Mouse (Mus musculus) forebrain, embryonic 15.5 days (tissue): ENCODE data around the gene Phtf2. TPM values are rescaled to one million over a fixed set of nuclear protein-coding genes. Genes with fewer than 3 reads are reported as not detected.

Experiments used
- ATAC-seq: fragments of 200-750 bp; cut with Nextera tagmentation; replicated peaks from 2 replicates; pipeline ENCODE4 v1.8.0; 2017; ENCODE audit warnings: mild to moderate bottlenecking, moderate TSS enrichment, moderate library complexity
- H3K27ac ChIP-seq: fragments of 300-500 bp; sonication (generic); replicated peaks from 2 replicates; pipeline ENCODE4 v1.5.1; 2015; ENCODE audit warnings: mild to moderate bottlenecking, inconsistent platforms
- H3K27me3 ChIP-seq: fragments of 300-500 bp; sonication (generic); 2 replicates; pipeline ENCODE4 v1.6.1; 2015; ENCODE audit warnings: inconsistent platforms
- H3K36me3 ChIP-seq: fragments of 300-500 bp; sonication (generic); 2 replicates; pipeline ENCODE4 v1.6.1; 2015; ENCODE audit warnings: mild to moderate bottlenecking, inconsistent platforms
- H3K4me1 ChIP-seq: fragments of 300-500 bp; sonication (generic); 2 replicates; pipeline ENCODE4 v1.6.1; 2015; ENCODE audit warnings: inconsistent platforms
- H3K4me2 ChIP-seq: fragments of 300-500 bp; sonication (generic); replicated peaks from 2 replicates; pipeline ENCODE4 v1.6.1; 2015; ENCODE audit warnings: mild to moderate bottlenecking, inconsistent platforms
- H3K4me3 ChIP-seq: fragments of 300-500 bp; sonication (generic); 2 replicates; pipeline ENCODE4 v1.5.1; 2015; ENCODE audit warnings: mild to moderate bottlenecking, inconsistent platforms
- H3K9ac ChIP-seq: fragments of 300-500 bp; sonication (generic); replicated peaks from 2 replicates; pipeline ENCODE4 v1.6.1; 2015; ENCODE audit warnings: mild to moderate bottlenecking, inconsistent platforms
- H3K9me3 ChIP-seq: fragments of 300-500 bp; sonication (generic); 2 replicates; pipeline ENCODE4 v1.6.1; 2016; ENCODE audit warnings: inconsistent platforms
- WGBS: fragments of 180-500 bp; shearing (Covaris S2); methylation state at CpG from one replicate; pipeline ENCODE4 v1.1.7; 2015; ENCODE audit warnings: mixed read lengths; 5-methylcytosine and 5-hydroxymethylcytosine counted together
- polyA plus RNA-seq: library from polyadenylated mRNA; unstranded; fragments of >200 nt; fragmentation: Nextera tagmentation; extraction: Ambion mirVana; gene quantifications from 2 replicates; pipeline ENCODE4 v1.2.1, GENCODE M21; 2015

The Phtf2 gene
- polyA plus RNA-seq, 1 experiment from 2014 or later = 24.4 TPM

DNA sequence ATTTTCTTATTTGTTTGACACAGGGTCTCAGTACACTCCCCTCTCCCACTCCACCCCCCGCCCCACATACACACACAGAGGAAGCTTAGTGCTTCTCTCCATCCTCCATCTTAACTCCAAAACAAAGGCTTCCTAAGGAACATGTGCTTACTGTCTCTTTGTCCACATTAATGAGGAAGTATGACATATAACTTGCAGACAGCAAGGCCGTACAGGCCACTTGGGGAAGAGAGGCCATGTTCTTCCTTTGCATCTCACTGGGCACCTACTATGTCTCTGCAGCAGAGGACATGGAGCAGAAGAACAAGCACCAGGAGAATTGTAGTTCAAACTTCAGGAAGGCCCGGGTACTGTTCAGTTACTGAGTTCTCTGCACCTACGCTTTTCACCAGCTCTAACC is 21.4 kb downstream of the Phtf2 start:
- Histone ChIP-seq H3K4me1 (peaks cover 6% of the 10 kb centered on the region; the same call in 1 of the 2 replicates), H3K36me3 (no peaks in the 10 kb centered on the region), H3K9ac (no peak overlapping the region), H3K4me2 (no peak overlapping the region), H3K27me3 (no peaks in the 10 kb centered on the region), H3K9me3 (no peaks in the 10 kb centered on the region), H3K4me3 (no peak overlapping the region), H3K27ac (no peak overlapping the region)
- WGBS = 93% methylated on average over 4 of the region's 4 CpGs
- ATAC-seq = no peak

DNA sequence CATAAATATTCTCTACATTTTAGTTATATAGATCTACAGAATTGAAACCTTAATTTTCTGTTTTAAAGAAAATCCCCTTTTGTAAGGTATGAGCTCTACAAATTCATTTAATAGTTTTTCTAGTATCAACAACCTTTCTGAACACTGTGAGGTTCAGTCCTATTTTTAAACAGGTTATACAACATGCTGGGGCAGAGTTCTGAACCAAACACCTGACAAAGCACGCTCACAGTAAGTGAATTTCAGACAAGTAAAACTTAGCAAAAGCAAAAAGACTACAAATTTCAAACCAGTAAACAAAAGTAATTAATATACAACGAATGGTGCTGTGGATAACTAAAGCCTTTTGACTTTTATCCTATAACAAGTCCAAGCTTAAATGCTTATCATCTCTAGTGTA is 23.5 kb downstream of the Phtf2 start:
- H3K9ac ChIP-seq = no peak overlapping the region
- H3K27ac ChIP-seq = no peak overlapping the region
- no peaks in the 10 kb centered on the region for H3K36me3 ChIP-seq
- no peaks in the 10 kb centered on the region for H3K27me3 ChIP-seq
- H3K4me3 ChIP-seq = no peak overlapping the region
- 93% methylated on average over 2 of the region's 2 CpGs for WGBS
- H3K4me1 ChIP-seq = no peaks in the 10 kb centered on the region
- no peak for ATAC-seq
- H3K9me3 ChIP-seq = no peaks in the 10 kb centered on the region
- no peak overlapping the region for H3K4me2 ChIP-seq

DNA sequence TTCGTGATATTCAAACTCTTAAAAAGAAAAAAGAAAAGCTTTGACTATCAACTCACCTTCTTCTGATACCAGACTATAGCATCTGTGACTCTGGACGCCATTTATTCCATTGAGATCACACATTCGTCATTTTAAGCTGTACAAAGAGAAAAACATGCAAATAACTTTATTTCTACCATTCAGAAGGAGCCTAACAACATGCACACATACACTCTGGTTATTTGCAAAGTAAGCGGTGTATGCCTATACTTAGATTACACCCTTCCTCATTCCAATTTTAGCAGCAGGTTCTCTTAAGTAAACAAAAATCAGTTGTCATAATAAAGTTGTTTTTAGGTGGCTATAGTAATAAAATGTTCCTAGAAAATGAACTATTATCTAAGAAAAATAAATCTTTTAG is 26.9 kb downstream of the Phtf2 start:
- Histone ChIP-seq H3K4me3 (no peak overlapping the region), H3K9me3 (no peaks in the 10 kb centered on the region), H3K9ac (no peak overlapping the region), H3K27ac (no peak overlapping the region), H3K36me3 (no peaks in the 10 kb centered on the region), H3K27me3 (no peaks in the 10 kb centered on the region), H3K4me2 (no peak overlapping the region), H3K4me1 (no peaks in the 10 kb centered on the region)
- WGBS = 90% methylated on average over 4 of the region's 4 CpGs
- ATAC-seq = no peak

DNA sequence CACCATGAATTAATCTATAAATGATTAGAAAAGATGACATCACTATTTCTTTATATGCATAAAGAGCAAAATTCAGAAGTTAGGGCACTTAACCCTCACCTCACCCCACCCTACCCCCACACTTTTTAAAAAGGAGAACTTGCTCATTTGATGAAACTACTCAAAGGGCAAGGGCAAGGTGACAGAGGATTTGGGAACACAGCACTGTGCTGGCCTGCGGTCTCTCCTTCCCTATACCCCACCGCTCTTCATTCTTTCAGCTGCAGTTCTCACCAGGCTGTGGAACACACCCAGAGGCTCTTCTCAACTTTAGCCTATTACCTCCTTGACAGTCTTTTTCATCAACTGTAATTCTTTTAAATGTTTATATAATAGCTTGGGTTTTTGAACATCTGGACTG is 34.9 kb downstream of the Phtf2 start:
- WGBS = 93% methylated on average over 2 of the region's 2 CpGs
- Histone ChIP-seq H3K4me2 (no peak overlapping the region), H3K36me3 (no peaks in the 10 kb centered on the region), H3K9me3 (no peaks in the 10 kb centered on the region), H3K4me3 (no peak overlapping the region), H3K27ac (no peak overlapping the region), H3K27me3 (no peaks in the 10 kb centered on the region), H3K9ac (no peak overlapping the region), H3K4me1 (peaks cover 9% of the 10 kb centered on the region; the same call in 1 of the 2 replicates)
- ATAC-seq = no peak

DNA sequence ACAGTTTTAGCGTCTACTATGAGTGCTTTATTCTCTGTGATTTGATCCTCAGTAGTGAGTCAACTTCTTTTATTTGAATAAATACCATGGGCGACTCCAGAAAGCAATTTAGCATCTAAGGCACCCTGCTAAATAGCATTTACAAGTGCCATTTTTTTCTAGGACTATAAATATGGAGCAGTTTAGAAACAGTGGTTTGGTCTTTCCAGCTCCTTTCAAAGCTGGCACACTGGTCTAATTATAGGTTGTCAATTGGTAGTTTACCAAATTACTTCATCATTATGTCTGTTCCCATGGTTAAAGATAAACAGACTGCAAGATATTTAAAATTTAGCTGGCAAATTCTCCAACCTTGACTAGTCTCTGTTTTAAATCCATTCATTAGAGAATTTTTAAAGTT is 38.1 kb downstream of the Phtf2 start:
- Histone ChIP-seq H3K27me3 (no peaks in the 10 kb centered on the region), H3K9me3 (no peaks in the 10 kb centered on the region), H3K9ac (no peak overlapping the region), H3K36me3 (no peaks in the 10 kb centered on the region), H3K4me2 (no peak overlapping the region), H3K27ac (no peak overlapping the region), H3K4me3 (no peak overlapping the region), H3K4me1 (peaks cover 9% of the 10 kb centered on the region; the same call in 1 of the 2 replicates)
- peak; percentile 86 for ATAC-seq
- WGBS = 22% methylated on average over 2 of the region's 2 CpGs

DNA sequence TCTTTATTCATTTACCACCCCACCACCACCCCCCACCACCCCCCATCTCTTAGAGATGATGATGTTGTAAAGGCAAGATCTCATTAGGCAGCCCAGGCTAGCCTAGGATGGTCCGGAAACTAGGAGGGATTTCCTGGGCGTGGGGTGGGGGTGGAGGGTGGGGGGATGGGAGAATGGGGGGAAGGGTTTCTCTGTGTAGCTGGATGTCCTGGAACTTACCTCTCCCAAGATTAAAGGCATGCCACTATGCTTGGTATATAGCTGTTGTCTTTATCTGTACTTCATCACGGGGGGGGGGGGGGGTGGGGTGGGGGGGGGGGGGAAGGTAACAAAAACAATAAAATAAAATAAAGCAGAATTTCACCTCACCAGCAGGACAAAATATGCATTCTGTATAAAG is 38.5 kb downstream of the Phtf2 start:
- 59% methylated on average over 2 of the region's 3 CpGs for WGBS

DNA sequence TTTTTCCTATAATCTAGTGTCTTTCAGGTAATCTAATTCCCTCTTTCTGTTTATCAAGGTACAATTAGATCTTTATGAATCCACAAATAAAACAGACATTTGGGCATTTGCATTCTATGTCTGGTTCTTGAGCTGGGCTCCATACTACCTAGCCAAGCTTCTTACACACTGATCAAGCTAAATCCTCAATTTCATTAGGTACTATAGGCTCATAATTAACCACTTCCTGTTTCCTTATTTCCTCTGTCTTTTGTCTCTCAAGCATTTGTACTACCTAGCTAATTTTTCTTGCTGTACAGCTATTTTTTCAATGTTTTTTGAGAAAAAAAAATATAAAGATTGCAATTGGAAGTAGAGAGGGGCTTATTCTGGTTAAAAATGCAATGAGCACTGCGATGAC is 44.8 kb downstream of the Phtf2 start:
- whole genome bisulfite sequencing = 98% methylated on average over 1 of the region's 1 CpGs
- Histone ChIP-seq H3K9me3 (no peaks in the 10 kb centered on the region), H3K36me3 (no peaks in the 10 kb centered on the region), H3K4me1 (no peaks in the 10 kb centered on the region), H3K27ac (no peak overlapping the region), H3K4me3 (no peak overlapping the region), H3K9ac (no peak overlapping the region), H3K27me3 (no peaks in the 10 kb centered on the region), H3K4me2 (no peak overlapping the region)
- ATAC-seq = no peak

More for the DNA sequence above, 38.5 kb downstream of the Phtf2 start:
- Histone ChIP-seq H3K27me3 (no peaks in the 10 kb centered on the region), H3K9ac (no peak overlapping the region), H3K4me2 (no peak overlapping the region), H3K27ac (0 out of 2 replicates have a peak overlapping the region, but pooled peaks have one; percentile 54), H3K4me1 (peaks cover 9% of the 10 kb centered on the region; the same call in 1 of the 2 replicates), H3K36me3 (no peaks in the 10 kb centered on the region), H3K9me3 (no peaks in the 10 kb centered on the region), H3K4me3 (no peak overlapping the region)
- ATAC-seq = peak; percentile 41

DNA sequence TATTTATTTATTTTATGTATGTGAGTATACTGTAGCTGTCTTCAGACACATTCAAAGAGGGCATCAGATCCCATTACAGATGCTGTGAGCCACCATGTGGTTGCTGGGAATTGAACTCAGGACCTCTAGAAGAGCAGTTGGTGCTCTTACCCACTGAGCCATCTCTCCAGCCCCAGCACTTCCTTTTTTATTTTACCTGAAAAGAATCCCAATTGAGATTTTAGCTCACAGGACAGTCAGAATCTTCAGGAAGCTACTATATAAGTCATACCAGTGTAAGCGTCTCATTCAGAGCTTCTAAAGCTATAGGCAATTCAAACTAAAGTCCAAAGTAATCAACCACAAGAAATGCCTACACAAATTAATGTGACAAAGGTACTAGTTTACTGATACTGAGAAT is 47.5 kb downstream of the Phtf2 start:
- WGBS = 93% methylated on average over 1 of the region's 1 CpGs
- Histone ChIP-seq H3K27ac (no peak overlapping the region), H3K9ac (no peak overlapping the region), H3K4me2 (no peak overlapping the region), H3K9me3 (no peaks in the 10 kb centered on the region), H3K4me3 (no peak overlapping the region), H3K4me1 (no peaks in the 10 kb centered on the region), H3K27me3 (no peaks in the 10 kb centered on the region), H3K36me3 (no peaks in the 10 kb centered on the region)
- no peak for ATAC-seq

DNA sequence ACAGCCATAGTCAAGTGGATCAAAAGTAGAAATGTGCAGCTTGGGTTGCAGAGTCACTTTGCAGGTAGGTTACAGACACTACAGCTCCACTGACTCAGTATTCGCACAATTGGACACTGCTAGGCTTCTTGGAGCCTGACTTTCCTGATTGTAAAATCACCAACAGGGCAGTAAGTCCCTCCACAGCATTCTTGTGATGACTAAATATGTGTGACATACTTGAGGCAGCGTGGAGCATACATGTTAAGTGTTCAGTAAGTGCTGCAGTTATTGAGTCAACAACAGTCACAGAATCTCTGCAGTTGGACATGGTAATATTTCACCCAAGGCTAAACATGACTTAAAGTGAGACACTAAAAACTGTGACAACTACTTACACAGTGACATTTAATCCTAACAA is 50.5 kb downstream of the Phtf2 start:
- H3K9ac ChIP-seq = no peak overlapping the region
- H3K36me3 ChIP-seq = no peaks in the 10 kb centered on the region
- WGBS = 89% methylated on average over 2 of the region's 2 CpGs
- ATAC-seq = no peak
- no peak overlapping the region for H3K27ac ChIP-seq
- no peaks in the 10 kb centered on the region for H3K4me1 ChIP-seq
- no peaks in the 10 kb centered on the region for H3K9me3 ChIP-seq
- no peaks in the 10 kb centered on the region for H3K27me3 ChIP-seq
- H3K4me2 ChIP-seq = no peak overlapping the region
- H3K4me3 ChIP-seq = no peak overlapping the region

DNA sequence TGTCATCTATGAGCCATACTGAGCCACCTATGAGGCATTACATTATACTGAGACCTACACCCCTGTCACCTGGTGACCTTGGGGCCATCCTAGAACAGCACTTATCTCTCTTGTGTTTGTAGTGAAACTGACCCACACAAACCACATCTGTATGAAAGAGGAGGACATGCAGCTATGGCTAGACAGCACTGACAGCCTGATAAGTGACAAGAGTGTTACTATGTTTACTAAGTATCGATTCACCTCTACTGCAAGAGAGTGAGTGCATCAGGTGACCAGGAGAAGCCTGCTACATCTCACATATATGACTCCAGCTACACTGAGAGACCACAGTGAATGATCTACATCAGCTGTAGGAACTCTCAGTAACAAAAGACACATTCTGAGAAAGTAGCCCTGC is 51.2 kb downstream of the Phtf2 start:
- Histone ChIP-seq H3K36me3 (no peaks in the 10 kb centered on the region), H3K27me3 (no peaks in the 10 kb centered on the region), H3K9me3 (no peaks in the 10 kb centered on the region), H3K4me1 (no peaks in the 10 kb centered on the region), H3K4me3 (no peak overlapping the region), H3K27ac (no peak overlapping the region), H3K4me2 (no peak overlapping the region), H3K9ac (no peak overlapping the region)
- WGBS = 97% methylated on average over 1 of the region's 1 CpGs
- no peak for ATAC-seq

DNA sequence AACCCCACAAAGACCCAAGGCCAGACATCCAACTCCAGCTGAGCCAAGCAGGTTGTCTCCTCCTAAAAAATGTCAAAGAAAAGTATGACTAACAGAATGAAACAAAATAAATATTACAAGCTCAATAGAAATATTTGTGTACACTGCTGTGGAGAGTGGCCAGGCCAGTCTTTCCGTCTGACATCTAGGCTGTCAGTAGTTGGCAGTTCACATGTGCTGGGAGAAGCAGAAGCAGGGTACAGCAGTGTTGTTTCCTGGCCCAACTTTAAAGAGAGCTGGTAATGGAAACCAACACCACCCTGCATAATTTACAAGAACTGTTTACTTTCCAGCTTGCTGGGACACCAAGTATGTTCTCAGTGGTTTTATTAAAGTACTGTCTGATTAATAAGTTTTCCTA is 60.3 kb downstream of the Phtf2 start:
- Histone ChIP-seq H3K27me3 (no peaks in the 10 kb centered on the region), H3K4me3 (no peak overlapping the region), H3K27ac (no peak overlapping the region), H3K36me3 (no peaks in the 10 kb centered on the region), H3K9me3 (no peaks in the 10 kb centered on the region), H3K4me1 (no peaks in the 10 kb centered on the region), H3K4me2 (no peak overlapping the region), H3K9ac (no peak overlapping the region)
- 91% methylated on average over 1 of the region's 1 CpGs for WGBS
- no peak for ATAC-seq

DNA sequence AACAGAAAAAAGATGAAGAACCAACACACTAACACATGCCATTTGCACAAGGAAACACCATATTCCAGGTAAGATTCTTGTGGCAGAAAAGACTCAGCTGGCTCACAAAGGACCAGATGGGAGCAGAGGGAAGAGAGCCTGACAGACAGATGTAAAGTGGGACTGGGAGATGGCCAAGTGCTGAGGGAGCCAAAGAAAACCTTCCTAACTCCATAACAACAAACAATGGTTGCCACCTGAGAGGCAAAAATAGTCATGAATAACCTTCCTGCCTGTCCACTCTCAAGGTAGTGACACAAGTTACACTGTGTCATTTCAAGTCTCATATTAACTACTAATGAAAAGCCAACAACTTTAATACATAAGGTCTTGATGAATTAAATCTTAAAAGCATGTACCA is 60.8 kb downstream of the Phtf2 start:
- Histone ChIP-seq H3K27ac (no peak overlapping the region), H3K9me3 (no peaks in the 10 kb centered on the region), H3K27me3 (no peaks in the 10 kb centered on the region), H3K9ac (no peak overlapping the region), H3K4me2 (no peak overlapping the region), H3K4me3 (no peak overlapping the region), H3K36me3 (no peaks in the 10 kb centered on the region), H3K4me1 (no peaks in the 10 kb centered on the region)
- no peak for ATAC-seq

DNA sequence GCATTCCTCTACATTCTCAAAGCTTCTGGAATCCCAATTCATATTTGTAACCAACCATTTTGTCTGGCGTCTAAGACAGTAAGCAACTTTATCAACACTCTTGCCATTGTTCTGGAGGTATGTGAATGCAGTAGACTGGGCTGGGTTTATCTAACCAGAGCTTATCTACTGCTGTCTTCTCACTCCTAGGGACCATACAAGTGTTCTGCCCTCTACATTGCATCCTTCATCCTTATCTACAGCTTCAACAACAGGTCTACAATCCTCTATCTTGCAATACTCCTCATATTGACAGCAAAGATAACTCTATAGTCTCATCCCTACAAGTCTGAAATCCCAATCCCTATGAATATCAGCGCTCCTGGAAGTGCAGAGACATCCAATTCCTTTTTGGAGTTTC is 66.8 kb downstream of the Phtf2 start:
- no peak overlapping the region for H3K4me3 ChIP-seq
- no peak overlapping the region for H3K4me2 ChIP-seq
- H3K27ac ChIP-seq = no peak overlapping the region
- no peak overlapping the region for H3K9ac ChIP-seq
- no peaks in the 10 kb centered on the region for H3K4me1 ChIP-seq
- H3K36me3 ChIP-seq = no peaks in the 10 kb centered on the region
- 99% methylated on average over 2 of the region's 2 CpGs for WGBS
- no peaks in the 10 kb centered on the region for H3K27me3 ChIP-seq
- no peak for ATAC-seq
- no peaks in the 10 kb centered on the region for H3K9me3 ChIP-seq
